Mouse (Mus musculus) layer of hippocampus, postnatal 14 days (tissue): ENCODE measurements around the gene Slfn2. TPM values are rescaled to one million over a fixed set of nuclear protein-coding genes. Genes with fewer than 3 reads are reported as not detected.

Experiments used
- DNase-seq, 2 experiments: peaks; one replicate each; pipeline ENCODE4 v3.0.0; 2021 to 2022; ENCODE audit warnings: low spot score in 2 of 2, mixed read lengths in 1 of 2
- microRNA-seq, 2 experiments: library from miRNA; unstranded; fragments of <30 nt; microRNA quantifications; one replicate each; pipeline ENCODE4 v1.2.0; 2021
- total RNA-seq, 2 experiments: library from RNA; stranded (reverse); gene quantifications; 2 replicates each; pipeline ENCODE4 v1.2.3; 2021

The Slfn2 gene
- total RNA-seq, 2 experiments from 2014 or later, result 0.31 to 0.51 TPM

- DNase-seq, result no peak
Observed at GRCm38 (mm10) chr11:83070321-83070970, 5.5 kb downstream of the Slfn2 start.

- DNase-seq, result peak in 1 of 2 experiments; percentile 18
Observed at GRCm38 (mm10) chr11:83077714-83078422, 13.0 kb downstream of the Slfn2 start.

- no peak for DNase-seq
Observed at GRCm38 (mm10) chr11:83078423-83079140, 13.7 kb downstream of the Slfn2 start.

- no peak for DNase-seq
Observed at GRCm38 (mm10) chr11:83079487-83080199, 14.7 kb downstream of the Slfn2 start.

GRCm38 (mm10) chr11:83082741-83083473 lies 18.0 kb downstream of the Slfn2 start:
- DNase-seq, result no peak

- no peak for DNase-seq
Observed at GRCm38 (mm10) chr11:83084161-83084560, 19.2 kb downstream of the Slfn2 start.

- no peak for DNase-seq
Observed at GRCm38 (mm10) chr11:83084761-83085160, 19.8 kb downstream of the Slfn2 start.

- peak in 1 of 2 experiments; percentile 13 for DNase-seq
Observed at GRCm38 (mm10) chr11:83115138-83115537, 50.2 kb downstream of the Slfn2 start.

- no peak for DNase-seq
Observed at GRCm38 (mm10) chr11:83116597-83117227, 51.8 kb downstream of the Slfn2 start, which contains the start of gene Slfn1. Gene Slfn1, plus strand, starts transcription at chr11:83116849.

- no peak for DNase-seq
Observed at GRCm38 (mm10) chr11:83118056-83118455, 53.1 kb downstream of the Slfn2 start.

Small RNA genes lying within 50 kb of the gene (microRNA-seq; reads per million reads assigned to microRNA genes)
- gene Gm27598, result 0 reads per million in 2 experiments

Other genes starting within 250 kb of the Slfn2 start
- 10 to 100 TPM; 11.0 to 11.7 TPM for gene Rffl, start 193.9 kb upstream of the Slfn2 start, total RNA-seq
- 10 to 100 TPM; 12.5 to 13.2 TPM for gene Rad51d, start 174.5 kb upstream of the Slfn2 start, total RNA-seq
- not detected for gene Fndc8, start 173.0 kb upstream of the Slfn2 start, total RNA-seq
- gene Nle1, start 156.7 kb upstream of the Slfn2 start, total RNA-seq, result 10 to 100 TPM; 34.4 to 35.1 TPM
- gene Unc45b, start 154.6 kb upstream of the Slfn2 start, total RNA-seq, result 1 to 10 TPM; 4.0 to 5.8 TPM
- gene Slfn5, start 113.8 kb upstream of the Slfn2 start, total RNA-seq, result 1 to 10 TPM; 3.2 to 4.6 TPM
- under 1 TPM; 0.72 to 0.81 TPM for gene Slfn9, start 73.3 kb upstream of the Slfn2 start, total RNA-seq
- under 1 TPM; 0.57 to 0.58 TPM for gene Slfn8, start 44.3 kb upstream of the Slfn2 start, total RNA-seq
- not detected for gene Slfn1, start 51.7 kb downstream of the Slfn2 start, total RNA-seq
- gene Slfn4, start 110.1 kb downstream of the Slfn2 start, total RNA-seq, result under 1 TPM in 1 of 2 experiments, not detected in 1; 0.17 TPM
- under 1 TPM; 0.26 to 0.32 TPM for gene Slfn3, start 126.2 kb downstream of the Slfn2 start, total RNA-seq
- gene Slfn14, start 221.6 kb downstream of the Slfn2 start, total RNA-seq, result not detected
- gene Ap2b1, start 233.9 kb downstream of the Slfn2 start, total RNA-seq, result 100 to 1,000 TPM; 352 to 359 TPM
- gene Pex12, start 237.5 kb downstream of the Slfn2 start, total RNA-seq, result 10 to 100 TPM in 1 of 2 experiments, 1 to 10 TPM in 1; 9.2 to 10.7 TPM